Mouse (Mus musculus): Measurements from ENCODE around the gene Il4i1. TPM values are rescaled to one million over a fixed set of nuclear protein-coding genes. Genes with fewer than 3 reads are reported as not detected.
A peak's percentile ranks its signal among the peaks of the same experiment; 100 is the strongest.

Gene Il4i1
- polyA plus RNA-seq, 1 experiment from 2014 or later: 0.97 TPM

GRCm38 (mm10) chr7:44814952-44815553 lies 1.1 kb upstream of the Il4i1 start:
- H3K27ac ChIP-seq (replicated peaks; ENCODE audit: low read depth, low read length): no peak overlapping the region
- ATAC-seq (ENCODE audit: low FRiP score, low TSS enrichment) (no peak), DNase-seq (no peak)
- H3K4me1 ChIP-seq (ENCODE audit: control insufficient read depth, insufficient read depth, low read length): peaks cover 37% of the 10 kb centered on the region
- no peaks in the 10 kb centered on the region for H3K36me3 ChIP-seq (ENCODE audit: control insufficient read depth, insufficient read depth, low read length)
- no peaks in the 10 kb centered on the region for H3K9me3 ChIP-seq (ENCODE audit: control insufficient read depth, low read length)
- 23% methylated on average over 14 of the region's 14 CpGs for WGBS
- H3K27me3 ChIP-seq (ENCODE audit: control insufficient read depth, insufficient read depth, low read length): no peaks in the 10 kb centered on the region
- peak overlapping the region; percentile 77 for H3K4me2 ChIP-seq (ENCODE audit: low read length)
- peak overlapping the region; percentile 86 for H3K4me3 ChIP-seq (replicated peaks; ENCODE audit: low read depth, low read length)
- peak overlapping the region; percentile 12; the same call in 1 of the 2 replicates for H3K9ac ChIP-seq (replicated peaks; ENCODE audit: low read length)

DNA sequence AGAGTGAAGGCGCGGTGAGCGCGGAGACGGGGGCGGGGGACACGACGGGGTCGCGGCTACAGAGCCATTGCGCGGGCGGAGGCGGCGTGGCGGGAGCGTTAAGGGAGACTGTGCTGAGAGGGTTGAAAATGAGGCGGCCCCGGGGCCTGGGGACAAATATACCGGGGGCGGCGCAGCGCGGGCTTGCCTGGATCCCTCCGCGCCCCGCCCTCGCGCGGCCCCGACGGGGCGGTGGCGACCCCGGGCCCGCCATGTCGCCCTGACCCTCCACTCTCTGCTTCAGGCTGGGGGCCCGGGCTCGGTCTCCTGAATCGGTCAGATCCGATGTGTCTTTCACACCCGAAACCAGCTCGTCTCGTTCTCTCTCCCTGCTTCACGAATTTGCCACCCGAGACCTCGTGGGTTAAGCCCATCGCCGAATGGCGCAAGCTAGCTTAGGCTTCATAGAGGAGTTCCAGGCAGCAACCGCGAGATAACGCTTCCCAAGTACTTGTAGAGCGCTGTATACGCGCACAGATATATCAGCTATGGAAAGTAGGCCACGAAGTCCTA lies 359 bp downstream of the Il4i1 start, which contains the start of gene Atf5:
Gene Atf5, minus strand, starts transcription at position 189 of the 552 bp plus-strand sequence.
- no peaks in the 10 kb centered on the region for H3K9me3 ChIP-seq (ENCODE audit: control insufficient read depth, low read length)
- H3K4me3 ChIP-seq (replicated peaks; ENCODE audit: low read depth, low read length): peak within 1 kb of the TSS; percentile 86
- no peaks in the 10 kb centered on the region for H3K27me3 ChIP-seq (ENCODE audit: control insufficient read depth, insufficient read depth, low read length)
- DNase-seq (peak; percentile 67), ATAC-seq (ENCODE audit: low FRiP score, low TSS enrichment) (peak; percentile 47; the same call in 1 of the 2 replicates)
- H3K4me2 ChIP-seq (ENCODE audit: low read length): peak within 1 kb of the TSS; percentile 77
- H3K4me1 ChIP-seq (ENCODE audit: control insufficient read depth, insufficient read depth, low read length): peaks cover 40% of the 10 kb centered on the region
- WGBS: under 1% methylated on average over 41 of the region's 57 CpGs
- peak within 1 kb of the TSS; percentile 89 for H3K27ac ChIP-seq (replicated peaks; ENCODE audit: low read depth, low read length)
- peak within 1 kb of the TSS; percentile 88 for H3K9ac ChIP-seq (replicated peaks; ENCODE audit: low read length)
- no peaks in the 10 kb centered on the region for H3K36me3 ChIP-seq (ENCODE audit: control insufficient read depth, insufficient read depth, low read length)

DNA sequence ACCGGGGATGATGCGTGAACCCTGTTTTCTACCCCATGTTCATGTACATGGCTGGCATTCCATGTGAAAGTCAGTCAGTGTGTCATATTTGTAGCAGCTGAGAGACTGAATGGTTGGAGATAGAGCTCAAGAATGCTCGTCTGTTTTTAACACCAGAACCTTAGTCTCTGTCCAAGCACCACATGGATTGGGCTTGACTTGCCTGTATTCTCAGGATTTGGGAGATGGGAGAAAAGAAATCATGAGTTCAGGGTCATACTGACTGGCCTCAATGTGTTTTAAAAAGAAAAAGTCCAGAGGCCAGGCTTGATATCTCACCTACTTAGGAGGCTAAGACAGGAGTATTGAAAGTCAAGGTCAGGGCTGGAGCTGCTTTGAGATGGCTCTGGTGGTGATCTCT lies 1.3 kb downstream of the Il4i1 start:
- H3K4me3 ChIP-seq (replicated peaks; ENCODE audit: low read depth, low read length): peak overlapping the region; percentile 86
- 28% methylated on average over 3 of the region's 3 CpGs for WGBS
- no peaks in the 10 kb centered on the region for H3K9me3 ChIP-seq (ENCODE audit: control insufficient read depth, low read length)
- no peak for DNase-seq
- no peak overlapping the region for H3K27ac ChIP-seq (replicated peaks; ENCODE audit: low read depth, low read length)
- peak overlapping the region; percentile 88 for H3K9ac ChIP-seq (replicated peaks; ENCODE audit: low read length)
- no peaks in the 10 kb centered on the region for H3K36me3 ChIP-seq (ENCODE audit: control insufficient read depth, insufficient read depth, low read length)
- no peak for ATAC-seq (ENCODE audit: low FRiP score, low TSS enrichment)
- peak overlapping the region; percentile 77 for H3K4me2 ChIP-seq (ENCODE audit: low read length)
- no peaks in the 10 kb centered on the region for H3K27me3 ChIP-seq (ENCODE audit: control insufficient read depth, insufficient read depth, low read length)
- peaks cover 40% of the 10 kb centered on the region for H3K4me1 ChIP-seq (ENCODE audit: control insufficient read depth, insufficient read depth, low read length)

DNA sequence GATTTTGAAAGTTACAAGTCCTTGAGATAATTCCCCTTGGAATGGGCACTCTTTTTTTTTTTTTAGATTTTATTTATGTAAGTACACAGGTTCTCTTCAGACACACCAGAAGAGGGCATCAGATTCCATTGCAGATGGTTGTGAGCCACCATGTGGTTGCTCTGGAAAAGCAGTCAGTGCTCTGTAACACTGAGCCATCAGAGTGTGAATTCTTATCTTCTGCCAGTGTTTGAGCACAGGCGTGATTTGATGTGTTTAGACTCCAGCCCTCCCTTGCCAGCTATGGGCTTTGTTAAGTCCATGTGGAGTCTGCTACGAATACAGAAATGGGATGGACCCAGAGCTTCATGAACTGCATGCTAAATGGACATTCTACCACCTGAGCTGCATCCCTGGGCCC lies 2.0 kb downstream of the Il4i1 start:
- peaks cover 40% of the 10 kb centered on the region for H3K4me1 ChIP-seq (ENCODE audit: control insufficient read depth, insufficient read depth, low read length)
- H3K36me3 ChIP-seq (ENCODE audit: control insufficient read depth, insufficient read depth, low read length): no peaks in the 10 kb centered on the region
- no peak overlapping the region for H3K27ac ChIP-seq (replicated peaks; ENCODE audit: low read depth, low read length)
- no peak for DNase-seq
- no peaks in the 10 kb centered on the region for H3K27me3 ChIP-seq (ENCODE audit: control insufficient read depth, insufficient read depth, low read length)
- WGBS: 27% methylated on average over 2 of the region's 2 CpGs
- no peaks in the 10 kb centered on the region for H3K9me3 ChIP-seq (ENCODE audit: control insufficient read depth, low read length)
- peak overlapping the region; percentile 46; the same call in 1 of the 2 replicates for H3K9ac ChIP-seq (replicated peaks; ENCODE audit: low read length)
- ATAC-seq (ENCODE audit: low FRiP score, low TSS enrichment): no peak
- H3K4me2 ChIP-seq (ENCODE audit: low read length): peak overlapping the region; percentile 77
- peak overlapping the region; percentile 86; the same call in 1 of the 2 replicates for H3K4me3 ChIP-seq (replicated peaks; ENCODE audit: low read depth, low read length)

- Histone ChIP-seq H3K4me1 (ENCODE audit: control insufficient read depth, insufficient read depth, low read length) (peaks cover 40% of the 10 kb centered on the region), H3K9ac (replicated peaks; ENCODE audit: low read length) (peak overlapping the region; percentile 46), H3K27ac (replicated peaks; ENCODE audit: low read depth, low read length) (no peak overlapping the region), H3K36me3 (ENCODE audit: control insufficient read depth, insufficient read depth, low read length) (no peaks in the 10 kb centered on the region), H3K9me3 (ENCODE audit: control insufficient read depth, low read length) (no peaks in the 10 kb centered on the region), H3K27me3 (ENCODE audit: control insufficient read depth, insufficient read depth, low read length) (no peaks in the 10 kb centered on the region), H3K4me2 (ENCODE audit: low read length) (peak overlapping the region; percentile 77), H3K4me3 (replicated peaks; ENCODE audit: low read depth, low read length) (0 out of 2 replicates have a peak overlapping the region, but pooled peaks have one; percentile 86)
- DNase-seq (peak; percentile 18), ATAC-seq (ENCODE audit: low FRiP score, low TSS enrichment) (no peak)
- WGBS: 38% methylated on average over 6 of the region's 6 CpGs
Observed at GRCm38 (mm10) chr7:44818751-44819235, 2.6 kb downstream of the Il4i1 start.

DNA sequence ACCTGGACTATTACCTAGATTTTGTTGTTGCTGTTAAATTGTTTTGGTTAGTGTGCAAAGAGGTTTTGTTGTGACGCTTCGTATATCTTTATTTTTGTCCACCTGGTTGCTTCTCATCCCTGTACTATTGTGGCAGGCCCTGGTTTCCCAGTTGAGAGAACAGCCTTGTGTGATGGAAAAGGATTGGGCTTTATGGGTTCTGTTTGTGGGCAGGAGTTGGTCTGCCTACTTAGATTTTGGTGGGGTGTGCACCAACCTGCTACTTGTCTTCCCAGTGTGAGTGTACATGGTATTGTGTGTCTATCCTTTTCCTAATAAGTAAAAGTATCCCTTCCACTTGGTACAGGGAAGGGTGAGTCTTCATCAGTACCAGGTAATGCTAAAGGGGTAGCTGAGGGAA lies 3.2 kb downstream of the Il4i1 start:
- no peak overlapping the region for H3K27ac ChIP-seq (replicated peaks; ENCODE audit: low read depth, low read length)
- 94% methylated on average over 2 of the region's 2 CpGs for WGBS
- H3K36me3 ChIP-seq (ENCODE audit: control insufficient read depth, insufficient read depth, low read length): no peaks in the 10 kb centered on the region
- H3K4me1 ChIP-seq (ENCODE audit: control insufficient read depth, insufficient read depth, low read length): peaks cover 40% of the 10 kb centered on the region
- no peaks in the 10 kb centered on the region for H3K9me3 ChIP-seq (ENCODE audit: control insufficient read depth, low read length)
- H3K4me3 ChIP-seq (replicated peaks; ENCODE audit: low read depth, low read length): 0 out of 2 replicates have a peak overlapping the region, but pooled peaks have one; percentile 5
- H3K4me2 ChIP-seq (ENCODE audit: low read length): peak overlapping the region; percentile 77
- DNase-seq (no peak), ATAC-seq (ENCODE audit: low FRiP score, low TSS enrichment) (no peak)
- H3K27me3 ChIP-seq (ENCODE audit: control insufficient read depth, insufficient read depth, low read length): no peaks in the 10 kb centered on the region
- H3K9ac ChIP-seq (replicated peaks; ENCODE audit: low read length): peak overlapping the region; percentile 46; the same call in 1 of the 2 replicates

- H3K9me3 ChIP-seq (ENCODE audit: control insufficient read depth, low read length): no peaks in the 10 kb centered on the region
- H3K4me2 ChIP-seq (ENCODE audit: low read length): no peak overlapping the region; the same call in 1 of the 2 replicates
- no peaks in the 10 kb centered on the region for H3K27me3 ChIP-seq (ENCODE audit: control insufficient read depth, insufficient read depth, low read length)
- H3K9ac ChIP-seq (replicated peaks; ENCODE audit: low read length): no peak overlapping the region
- no peak overlapping the region for H3K4me3 ChIP-seq (replicated peaks; ENCODE audit: low read depth, low read length)
- WGBS: 70% methylated on average over 5 of the region's 5 CpGs
- H3K4me1 ChIP-seq (ENCODE audit: control insufficient read depth, insufficient read depth, low read length): peaks cover 39% of the 10 kb centered on the region
- no peak for ATAC-seq (ENCODE audit: low FRiP score, low TSS enrichment)
- H3K27ac ChIP-seq (replicated peaks; ENCODE audit: low read depth, low read length): no peak overlapping the region
- no peaks in the 10 kb centered on the region for H3K36me3 ChIP-seq (ENCODE audit: control insufficient read depth, insufficient read depth, low read length)
- no peak for DNase-seq
Observed at GRCm38 (mm10) chr7:44819863-44820262, 3.7 kb downstream of the Il4i1 start.

DNA sequence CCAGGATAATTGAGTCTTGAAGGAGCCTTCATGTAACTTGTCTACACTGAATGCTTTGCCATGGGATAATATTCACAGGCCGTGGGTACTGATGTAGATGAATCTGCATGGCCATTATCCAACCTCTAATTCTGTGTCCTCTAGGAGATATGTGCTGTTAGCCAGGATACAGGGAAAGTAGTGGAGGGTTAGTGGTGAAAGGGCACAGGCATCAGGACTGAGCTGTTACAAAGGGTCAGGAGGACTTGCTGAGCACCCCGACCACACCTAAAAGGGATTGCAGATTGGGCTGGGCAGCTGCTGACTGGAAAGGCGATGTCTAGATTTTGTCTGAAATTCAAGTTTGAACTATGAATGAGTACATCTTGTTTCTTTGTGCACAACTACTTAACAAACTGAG lies 4.3 kb downstream of the Il4i1 start:
- ATAC-seq (ENCODE audit: low FRiP score, low TSS enrichment) (no peak), DNase-seq (no peak)
- no peaks in the 10 kb centered on the region for H3K36me3 ChIP-seq (ENCODE audit: control insufficient read depth, insufficient read depth, low read length)
- H3K9ac ChIP-seq (replicated peaks; ENCODE audit: low read length): no peak overlapping the region
- no peak overlapping the region for H3K4me2 ChIP-seq (ENCODE audit: low read length)
- no peak overlapping the region for H3K27ac ChIP-seq (replicated peaks; ENCODE audit: low read depth, low read length)
- H3K27me3 ChIP-seq (ENCODE audit: control insufficient read depth, insufficient read depth, low read length): no peaks in the 10 kb centered on the region
- no peaks in the 10 kb centered on the region for H3K9me3 ChIP-seq (ENCODE audit: control insufficient read depth, low read length)
- peaks cover 32% of the 10 kb centered on the region for H3K4me1 ChIP-seq (ENCODE audit: control insufficient read depth, insufficient read depth, low read length)
- 80% methylated on average over 3 of the region's 3 CpGs for WGBS
- no peak overlapping the region for H3K4me3 ChIP-seq (replicated peaks; ENCODE audit: low read depth, low read length)
